Mouse (Mus musculus): ENCODE measurements around the gene 2410004P03Rik.

2410004P03Rik gene

GRCm38 (mm10) chr12:17011100-17011870, at the start of gene 2410004P03Rik:
TSS of gene 2410004P03Rik (minus strand) at chr12:17011727.
- peak; percentile 65 for DNase-seq (ENCODE audit: low spot score)

- DNase-seq (ENCODE audit: low spot score) = no peak
These were observed 49.7 kb upstream of the 2410004P03Rik start for GRCm38 (mm10) chr12:17061183-17061722.

GRCm38 (mm10) chr12:17058490-17058889, 47.0 kb upstream of the 2410004P03Rik start:
- no peak for DNase-seq (ENCODE audit: low spot score)

GRCm38 (mm10) chr12:17057110-17057509, 45.6 kb upstream of the 2410004P03Rik start:
- no peak for DNase-seq (ENCODE audit: low spot score)

GRCm38 (mm10) chr12:17055766-17056165, 44.2 kb upstream of the 2410004P03Rik start:
- DNase-seq (ENCODE audit: low spot score) = no peak

GRCm38 (mm10) chr12:17054691-17055090, 43.2 kb upstream of the 2410004P03Rik start:
- no peak for DNase-seq (ENCODE audit: low spot score)

GRCm38 (mm10) chr12:17052673-17053072, 41.1 kb upstream of the 2410004P03Rik start:
- no peak for DNase-seq (ENCODE audit: low spot score)

GRCm38 (mm10) chr12:17051057-17051456, 39.5 kb upstream of the 2410004P03Rik start:
- DNase-seq (ENCODE audit: low spot score) = no peak

- no peak for DNase-seq (ENCODE audit: low spot score)
These were observed 38.3 kb upstream of the 2410004P03Rik start for GRCm38 (mm10) chr12:17049796-17050195.

- no peak for DNase-seq (ENCODE audit: low spot score)
These were observed 37.6 kb upstream of the 2410004P03Rik start for GRCm38 (mm10) chr12:17048979-17049612.

GRCm38 (mm10) chr12:17043311-17043710, 31.8 kb upstream of the 2410004P03Rik start:
- no peak for DNase-seq (ENCODE audit: low spot score)

- no peak for DNase-seq (ENCODE audit: low spot score)
These were observed 29.0 kb upstream of the 2410004P03Rik start for GRCm38 (mm10) chr12:17040567-17040966.

GRCm38 (mm10) chr12:17039415-17039814, 27.9 kb upstream of the 2410004P03Rik start:
- DNase-seq (ENCODE audit: low spot score) = no peak

GRCm38 (mm10) chr12:17038246-17038645, 26.7 kb upstream of the 2410004P03Rik start:
- DNase-seq (ENCODE audit: low spot score) = no peak

GRCm38 (mm10) chr12:17037053-17037610, 25.6 kb upstream of the 2410004P03Rik start:
- DNase-seq (ENCODE audit: low spot score) = no peak

GRCm38 (mm10) chr12:17036532-17036931, 25.0 kb upstream of the 2410004P03Rik start:
- no peak for DNase-seq (ENCODE audit: low spot score)

GRCm38 (mm10) chr12:17035128-17035527, 23.6 kb upstream of the 2410004P03Rik start:
- DNase-seq (ENCODE audit: low spot score) = no peak

GRCm38 (mm10) chr12:17034671-17035070, 23.1 kb upstream of the 2410004P03Rik start:
- DNase-seq (ENCODE audit: low spot score) = no peak

GRCm38 (mm10) chr12:17033464-17033841, 21.9 kb upstream of the 2410004P03Rik start:
- no peak for DNase-seq (ENCODE audit: low spot score)

- peak; percentile 54 for DNase-seq (ENCODE audit: low spot score)
These were observed 21.4 kb upstream of the 2410004P03Rik start for GRCm38 (mm10) chr12:17032694-17033463.

GRCm38 (mm10) chr12:17024554-17025110, 13.1 kb upstream of the 2410004P03Rik start:
- no peak for DNase-seq (ENCODE audit: low spot score)

GRCm38 (mm10) chr12:17022145-17022544, 10.6 kb upstream of the 2410004P03Rik start:
- no peak for DNase-seq (ENCODE audit: low spot score)
